Mouse (Mus musculus) lung, postnatal 10 days (tissue): ENCODE measurements around the gene Dchs2.
A peak's percentile ranks its signal among the peaks of the same experiment; 100 is the strongest.

Experiments
- DNase-seq: peaks from one replicate; pipeline ENCODE4 v3.0.0; 2021

Gene Dchs2

DNA sequence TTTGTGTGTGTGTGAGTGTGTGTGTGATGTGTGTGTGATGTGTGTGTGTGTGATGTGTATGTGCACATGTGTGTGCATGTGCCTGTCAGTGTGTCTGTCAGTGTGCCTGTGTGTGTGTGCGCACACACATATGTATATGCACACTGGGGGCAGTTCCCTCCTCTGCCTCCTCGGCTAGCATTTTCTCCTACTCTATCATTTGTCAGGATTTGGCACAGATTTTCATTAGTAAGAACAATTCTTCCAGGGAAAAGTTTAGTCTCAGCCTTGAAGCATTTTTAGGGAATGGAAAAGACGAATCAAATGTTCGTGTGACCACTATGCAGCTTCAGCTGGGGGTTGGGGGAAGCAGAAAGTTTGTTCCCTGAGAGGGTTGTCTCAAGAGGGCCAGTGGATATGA lies 28.4 kb downstream of the Dchs2 start:
- peak; percentile 39 for DNase-seq

DNA sequence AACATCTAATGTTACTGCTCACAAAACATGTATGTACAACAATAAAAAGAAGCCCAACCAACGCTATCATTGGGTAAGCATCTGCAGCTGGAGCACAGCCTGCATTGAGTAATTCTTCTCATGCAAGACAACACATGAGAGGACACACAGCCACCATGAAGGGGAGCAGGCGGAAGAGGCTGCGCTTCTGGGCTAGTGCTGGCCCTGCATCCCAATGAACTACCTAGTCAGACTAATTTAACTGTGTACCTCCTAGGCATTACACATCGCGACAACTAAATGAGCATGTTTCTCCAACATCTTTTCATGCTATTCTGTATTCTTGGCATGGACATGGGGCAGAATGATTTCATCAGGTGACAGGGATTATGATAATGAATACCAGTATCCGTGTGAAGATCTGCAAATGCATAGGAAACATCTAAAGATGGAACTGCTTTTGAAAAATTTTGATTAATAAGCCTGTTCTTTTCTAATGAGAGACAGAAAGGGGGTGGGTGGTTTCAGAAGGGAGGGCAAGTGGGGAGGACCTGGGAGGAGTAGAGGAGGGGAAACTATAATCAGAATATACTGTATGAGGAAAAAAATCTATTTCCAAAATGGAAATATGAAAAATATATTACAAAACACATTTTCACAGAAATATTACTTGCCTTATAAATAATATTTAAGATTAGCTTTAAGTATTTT lies 33.9 kb downstream of the Dchs2 start:
- no peak for DNase-seq

GRCm38 (mm10) chr3:83163676-83164075 lies 35.9 kb downstream of the Dchs2 start:
- no peak for DNase-seq

DNA sequence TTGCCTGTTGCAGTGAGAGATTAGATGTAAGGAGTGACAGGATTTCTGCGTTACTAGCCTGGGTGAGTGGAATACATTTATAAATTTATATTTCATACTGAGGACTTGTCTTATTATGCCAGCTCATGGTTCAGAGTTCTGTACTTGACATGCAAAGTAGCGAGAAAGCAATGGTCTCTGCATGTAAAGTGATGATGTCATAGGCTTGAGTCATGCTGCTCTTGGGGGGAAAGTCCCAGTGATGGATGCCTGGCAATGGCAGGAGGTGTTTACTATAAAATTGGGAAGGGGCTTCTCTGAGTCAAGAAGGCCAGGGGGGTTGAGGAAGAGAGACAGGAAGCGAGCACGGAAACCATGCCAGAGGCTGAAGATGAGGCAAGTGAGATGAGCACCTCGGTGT lies 57.8 kb downstream of the Dchs2 start:
- DNase-seq: no peak

DNA sequence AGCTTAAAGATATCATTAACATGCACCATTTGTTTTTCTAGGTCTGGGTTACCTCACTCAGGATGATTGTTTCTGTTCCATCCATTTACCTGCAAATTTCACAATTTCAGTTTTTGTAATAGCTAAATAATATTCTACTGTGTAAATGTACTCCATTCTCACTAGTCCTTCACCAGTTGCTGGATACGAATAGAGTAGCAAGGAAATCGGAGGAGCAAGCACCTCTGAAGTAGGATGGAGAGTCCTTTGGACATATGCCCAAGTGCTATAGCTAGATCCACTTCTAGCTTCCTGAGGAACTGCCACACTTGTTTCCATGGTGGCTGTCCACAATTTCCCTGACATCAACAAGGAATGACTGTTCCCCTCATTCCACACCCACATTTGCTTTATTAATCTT lies 63.5 kb downstream of the Dchs2 start:
- DNase-seq: peak; percentile 50

GRCm38 (mm10) chr3:83192401-83192800 lies 64.7 kb downstream of the Dchs2 start:
- no peak for DNase-seq

DNA sequence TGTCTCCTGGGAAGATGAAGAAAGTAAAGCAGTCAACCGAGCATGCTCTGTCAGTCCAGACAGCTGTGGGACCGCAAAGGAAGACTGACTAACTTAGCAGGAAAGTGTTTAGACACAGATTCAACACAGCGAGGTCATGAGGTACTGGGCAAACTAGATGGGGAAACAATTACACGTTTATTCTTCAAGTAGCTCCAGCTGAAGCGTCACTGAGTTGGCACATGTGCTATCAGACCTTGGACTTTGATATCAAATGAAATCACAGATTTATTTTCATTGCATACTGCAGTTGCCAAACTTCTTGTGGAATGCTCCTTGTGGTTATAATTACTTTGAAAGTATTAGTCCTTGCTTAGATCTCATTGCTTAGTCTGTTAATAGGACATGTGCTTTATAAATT lies 67.2 kb downstream of the Dchs2 start:
- DNase-seq: no peak

- DNase-seq: no peak
These were observed 73.7 kb downstream of the Dchs2 start for GRCm38 (mm10) chr3:83201286-83201980.

DNA sequence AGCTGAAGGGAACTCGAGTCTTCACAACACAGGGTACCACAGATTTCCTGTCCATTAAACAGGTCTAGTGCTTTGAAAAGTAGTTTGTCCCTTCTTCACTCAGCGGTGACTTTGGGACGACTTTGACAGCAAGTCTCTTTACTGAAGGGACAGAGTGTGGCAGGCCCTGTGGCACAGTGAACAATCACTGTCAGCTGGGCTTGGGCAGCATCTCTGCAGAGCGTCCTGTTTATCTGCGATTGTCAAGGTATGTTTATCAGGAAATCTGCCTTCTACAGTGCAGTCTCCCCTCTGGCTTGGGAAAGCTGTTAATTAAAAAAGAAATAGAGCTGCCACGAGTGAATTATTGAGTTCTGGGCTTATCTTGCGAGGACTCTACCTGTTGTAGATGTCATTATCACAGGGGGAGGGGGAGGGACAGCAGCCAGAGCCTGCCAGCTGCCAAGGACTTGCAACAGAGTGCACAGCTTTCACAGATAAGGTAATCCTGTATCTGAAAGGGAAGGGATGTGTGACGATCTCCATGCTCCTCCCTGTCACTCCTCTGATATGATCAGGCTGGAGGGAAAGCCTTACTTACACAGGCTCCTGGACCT lies 77.4 kb downstream of the Dchs2 start:
- no peak for DNase-seq

DNA sequence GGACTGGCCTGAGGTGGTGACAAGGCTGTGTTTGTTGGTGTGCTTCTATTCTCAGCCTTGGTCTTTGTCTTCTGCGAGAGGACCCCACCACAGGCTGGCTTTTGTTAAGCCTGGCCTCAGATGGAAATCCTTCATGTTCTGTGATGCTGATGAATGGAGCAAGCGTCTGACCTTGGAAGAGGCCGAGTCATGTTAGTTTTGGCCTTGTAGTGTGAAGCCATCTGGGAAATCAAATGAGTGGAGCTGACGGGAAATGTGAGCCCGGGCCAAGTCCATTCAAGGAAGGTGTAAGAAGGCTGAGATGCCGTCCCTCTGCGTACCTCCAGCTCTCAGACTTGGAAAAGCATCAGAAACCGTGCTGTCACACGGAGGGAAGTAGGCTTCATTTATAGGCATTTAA lies 81.9 kb downstream of the Dchs2 start:
- peak; percentile 42 for DNase-seq

DNA sequence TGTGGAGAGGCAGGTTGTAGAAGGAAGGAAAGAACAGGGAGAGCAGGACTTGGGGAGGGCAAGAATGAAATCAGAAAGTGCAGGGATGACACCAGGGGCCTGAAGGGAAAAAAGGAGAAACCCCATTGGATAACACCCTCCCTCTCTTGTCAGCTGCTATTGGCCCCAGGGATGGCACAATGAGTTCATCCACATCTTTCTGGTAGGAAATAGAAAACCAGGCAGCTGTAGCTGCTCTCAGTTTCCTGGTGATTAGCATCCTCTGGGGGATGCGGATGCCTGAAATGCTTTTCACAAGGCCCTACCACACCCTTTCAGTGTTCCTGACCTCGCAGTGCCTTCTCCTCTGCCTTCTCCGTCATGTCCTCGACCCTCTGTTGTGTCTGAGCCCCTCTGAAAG lies 82.5 kb downstream of the Dchs2 start:
- DNase-seq: no peak

DNA sequence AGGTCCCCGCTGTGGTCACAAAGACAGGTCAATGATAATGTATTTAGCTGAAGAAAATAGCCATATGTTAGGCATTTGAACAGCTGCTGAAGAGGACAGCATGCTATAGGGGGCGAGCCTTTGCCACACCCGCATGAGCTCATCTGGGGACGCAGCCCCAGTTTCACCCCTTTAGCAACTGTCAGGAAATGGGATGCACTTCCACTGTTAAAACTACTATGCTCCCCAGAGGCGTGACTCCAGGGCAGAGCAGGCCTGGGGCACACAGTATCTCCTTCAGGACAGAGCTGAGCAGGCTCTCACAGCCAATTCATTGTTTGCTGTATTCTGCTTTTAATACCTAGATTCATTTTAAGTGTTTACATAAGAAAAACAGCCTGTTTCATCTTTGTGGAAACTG lies 84.2 kb downstream of the Dchs2 start:
- no peak for DNase-seq

GRCm38 (mm10) chr3:83212578-83212977 lies 84.8 kb downstream of the Dchs2 start:
- peak; percentile 67 for DNase-seq

- DNase-seq: no peak
These were observed 90.3 kb downstream of the Dchs2 start for GRCm38 (mm10) chr3:83218059-83218458.

GRCm38 (mm10) chr3:83220101-83220500 lies 92.4 kb downstream of the Dchs2 start:
- DNase-seq: no peak

DNA sequence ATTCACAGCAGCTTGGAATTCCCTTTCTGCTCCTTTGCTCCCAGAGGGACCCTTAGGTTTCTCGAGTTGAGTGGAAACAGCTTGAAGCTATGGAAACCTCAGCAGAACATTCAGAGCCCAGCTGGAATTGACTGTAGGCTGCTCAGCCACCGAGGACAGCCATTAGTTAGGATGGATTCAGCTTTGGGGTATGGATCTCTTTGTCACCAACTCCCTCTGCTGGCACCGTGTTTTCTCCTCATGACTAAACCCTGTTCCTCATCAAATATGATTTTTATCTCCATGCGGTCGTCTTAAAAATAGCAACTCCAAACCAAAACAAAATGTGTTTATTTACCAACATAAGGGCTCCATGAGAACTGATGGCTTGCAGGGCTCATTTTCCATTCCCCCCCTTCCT lies 94.4 kb downstream of the Dchs2 start:
- DNase-seq: peak; percentile 69

DNA sequence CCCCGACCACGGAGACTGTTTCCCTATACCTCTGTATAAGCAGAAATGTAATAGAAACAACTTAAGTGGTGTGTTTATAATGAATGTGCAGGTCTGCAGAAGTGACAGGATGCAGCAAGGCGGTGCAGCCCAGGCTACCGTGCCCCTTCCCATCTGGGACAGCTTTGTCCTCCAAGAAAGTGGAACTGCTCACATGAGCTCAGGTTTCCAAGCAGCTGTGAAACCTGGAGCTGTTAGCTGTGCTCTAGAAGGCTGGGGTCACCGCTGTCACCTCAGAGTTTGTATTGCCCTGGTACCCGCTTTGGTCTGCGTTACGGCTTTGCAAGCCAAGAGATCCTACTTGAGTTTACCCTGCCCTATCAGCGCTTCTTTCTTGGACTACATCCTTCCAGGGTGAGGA lies 100.6 kb downstream of the Dchs2 start:
- DNase-seq: no peak

DNA sequence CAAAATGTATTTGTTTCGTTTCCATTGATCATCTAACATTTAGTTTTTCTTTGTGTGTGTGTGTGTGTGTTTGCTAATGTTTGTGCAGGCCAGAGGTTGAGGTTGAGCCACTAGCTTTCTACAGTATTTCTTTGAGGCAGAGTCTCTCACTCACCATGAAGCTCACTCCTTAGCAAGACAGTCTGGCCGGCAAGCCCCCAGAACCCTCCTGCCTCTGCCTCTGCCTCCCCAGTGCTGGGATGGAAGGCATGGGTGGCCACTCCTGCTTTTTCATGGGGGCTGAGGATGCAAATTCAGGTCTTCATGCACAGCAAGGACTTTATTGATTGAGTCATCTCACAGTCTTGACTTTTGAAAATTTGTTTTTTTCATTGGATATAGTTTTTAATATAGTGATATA lies 102.6 kb downstream of the Dchs2 start:
- DNase-seq: no peak

GRCm38 (mm10) chr3:83234457-83234856 lies 106.7 kb downstream of the Dchs2 start:
- no peak for DNase-seq

DNA sequence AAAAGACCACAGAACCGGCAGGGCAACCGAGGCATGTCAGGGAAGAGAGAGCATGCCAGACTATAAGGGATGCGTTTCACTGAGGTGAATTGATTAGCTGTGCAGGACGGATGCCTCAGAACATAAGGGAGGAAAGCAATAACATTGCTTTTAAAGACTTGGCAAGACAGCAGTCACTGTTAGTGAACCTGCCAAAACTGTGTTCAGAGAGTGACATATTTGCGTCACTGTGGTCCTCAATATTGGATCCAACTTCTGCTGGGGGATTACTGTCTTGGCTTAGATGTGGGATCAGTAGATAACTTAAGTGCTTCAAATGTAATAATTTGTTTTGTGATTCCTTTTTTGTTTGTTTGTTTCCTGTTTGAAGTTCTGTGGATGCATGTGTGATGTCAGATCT lies 107.3 kb downstream of the Dchs2 start:
- DNase-seq: no peak

DNA sequence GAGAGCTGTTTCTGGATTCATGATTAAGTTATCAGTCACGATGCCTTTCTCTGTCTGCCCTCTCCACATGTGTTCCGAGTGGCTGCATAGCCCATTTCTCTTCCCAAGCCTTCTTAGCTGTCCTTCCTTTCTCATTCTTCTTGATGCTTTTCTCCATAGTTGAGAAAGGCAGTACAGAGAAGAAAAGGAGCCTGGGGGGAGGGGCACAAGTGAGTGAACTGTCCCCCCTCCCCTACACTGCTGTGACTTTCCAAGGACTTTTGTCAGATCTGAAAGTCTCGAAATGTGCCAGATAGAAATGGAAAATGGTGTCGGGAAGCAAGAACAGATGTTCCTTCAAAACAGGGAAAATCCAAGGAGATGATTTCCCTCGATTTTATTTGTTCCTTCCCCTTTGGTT lies 118.8 kb downstream of the Dchs2 start:
- DNase-seq: peak; percentile 67

DNA sequence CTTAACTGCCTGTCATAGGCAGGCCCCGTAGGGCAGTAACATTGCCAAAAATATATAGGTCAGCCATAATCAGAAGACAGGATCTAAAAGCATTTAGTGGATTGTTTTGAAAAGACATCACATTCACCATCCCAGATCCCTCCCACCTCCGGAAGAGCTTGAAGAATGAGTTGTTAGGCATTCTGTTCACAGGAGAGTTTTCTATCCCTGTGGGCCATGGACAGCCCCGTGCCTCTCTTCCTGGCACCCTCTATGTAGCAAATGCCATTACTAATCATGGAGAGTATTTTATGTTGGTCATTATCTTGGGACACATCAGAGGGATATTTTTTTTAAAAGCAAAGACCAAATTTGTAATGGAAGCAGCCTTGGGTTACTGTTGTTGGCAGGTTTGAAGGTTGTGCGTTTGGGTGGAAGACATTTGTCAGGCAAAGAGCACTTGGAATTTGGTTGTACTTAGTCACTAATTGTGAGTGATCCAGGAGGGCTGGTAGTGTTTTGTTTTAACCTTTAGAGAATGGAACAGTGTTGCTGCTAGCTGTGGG lies 122.3 kb downstream of the Dchs2 start:
- DNase-seq: no peak

- peak; percentile 35 for DNase-seq
These were observed 124.2 kb downstream of the Dchs2 start for GRCm38 (mm10) chr3:83251899-83252298.

DNA sequence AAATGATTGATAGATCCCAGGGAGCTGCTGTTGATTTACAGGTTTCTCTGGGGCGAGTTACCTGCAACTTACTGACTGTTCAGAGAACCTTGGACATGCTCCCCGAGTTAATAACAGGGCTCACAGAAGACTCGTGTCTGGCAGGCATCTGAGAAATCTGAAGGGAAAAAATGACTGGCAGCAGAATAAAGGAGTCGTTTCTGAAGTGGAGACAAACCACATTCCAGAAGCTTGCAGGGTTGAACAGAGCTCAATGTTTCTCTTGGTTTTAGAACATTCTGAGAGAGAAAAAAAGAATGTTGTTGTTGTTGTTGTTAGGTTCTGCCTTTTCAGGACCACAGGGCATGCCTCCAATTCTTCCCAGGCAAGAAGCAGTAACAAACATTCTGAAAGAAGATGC lies 131.7 kb downstream of the Dchs2 start:
- no peak for DNase-seq
